In genomic region chrX:103904038-103904696, GRCm38 (mm10) we compare ENCODE assay signal across 25 mouse cellular contexts.
"Had no signal": no experiment of that assay in that cellular context is flagged by ENCODE, and none has a peak within 500 bp of the region (broad histone marks: within the 10 kb centered on the region; RNA-seq: fewer than 3 reads in every experiment).

No protein-coding gene starts in this region.

- H3K4me2 ChIP-seq: heart, embryonic 12.5 days; hindbrain, embryonic 12.5 days; hindbrain, embryonic 14.5 days; intestine, embryonic 15.5 days; limb, embryonic 12.5 days; liver, embryonic 11.5 days had no signal

- H3K4me1 ChIP-seq: heart, embryonic 10.5 days; heart, embryonic 12.5 days; hindbrain, embryonic 10.5 days; hindbrain, embryonic 12.5 days; intestine, embryonic 15.5 days; limb, embryonic 10.5 days; limb, embryonic 12.5 days had no signal

- H3K36me3 ChIP-seq: heart, embryonic 10.5 days; heart, embryonic 12.5 days; hindbrain, embryonic 10.5 days; hindbrain, embryonic 12.5 days; intestine, embryonic 15.5 days; limb, embryonic 10.5 days; limb, embryonic 12.5 days had no signal

- H3K27me3 ChIP-seq: intestine, embryonic 15.5 days had no signal

- DNase-seq: gastrocnemius, adult 2 months; gastrocnemius, postnatal 10 days; gastrocnemius, postnatal 25 days; heart, adult 18-20 months; heart, postnatal 10 days; heart, postnatal 4 days; kidney, adult 8-10 months; kidney, postnatal 10 days; kidney, postnatal 25 days; kidney, postnatal 4 days; liver had no signal

- ATAC-seq: hindbrain, embryonic 16.5 days; inflammation-experienced regulatory T-cells, adult 6 months; intestine, embryonic 15.5 days; intestine, postnatal 0 days had no signal

- H3K9ac ChIP-seq: heart, embryonic 12.5 days; hindbrain, embryonic 12.5 days; hindbrain, embryonic 14.5 days; intestine, embryonic 15.5 days; limb, embryonic 12.5 days had no signal

- H3K27ac ChIP-seq: gastrocnemius, adult 2 months; heart, embryonic 10.5 days; hindbrain, embryonic 10.5 days; hindbrain, embryonic 12.5 days; hindbrain, embryonic 14.5 days; intestine, embryonic 15.5 days; layer of hippocampus, adult 2 months; left cerebral cortex, adult 2 months; limb, embryonic 10.5 days; limb, embryonic 12.5 days had no signal

- H3K9me3 ChIP-seq: heart, embryonic 10.5 days; heart, embryonic 12.5 days; hindbrain, embryonic 10.5 days; hindbrain, embryonic 12.5 days; intestine, embryonic 15.5 days; limb, embryonic 10.5 days; limb, embryonic 12.5 days had no signal

- H3K4me3 ChIP-seq: gastrocnemius, adult 2 months; heart, embryonic 10.5 days; heart, embryonic 12.5 days; hindbrain, embryonic 10.5 days; hindbrain, embryonic 12.5 days; intestine, embryonic 15.5 days; layer of hippocampus, adult 2 months; left cerebral cortex, adult 2 months; limb, embryonic 10.5 days; limb, embryonic 12.5 days had no signal
